Mouse (Mus musculus) limb, embryonic 15.5 days (tissue): Measurements from ENCODE around the gene Dop1b. TPM values are rescaled to one million over a fixed set of nuclear protein-coding genes. Genes with fewer than 3 reads are reported as not detected.
"Not testable (repeated sequence)": the region's sequence is repeated elsewhere in the genome, so short reads cannot be mapped to it uniquely, and the experiment has no call there.

Experiments
- ATAC-seq: fragments of 200-750 bp; cut with Nextera tagmentation; 2 replicates; pipeline ENCODE4 v1.8.0; 2017; ENCODE audit warnings: low read depth, moderate TSS enrichment; ENCODE audit not compliant: insufficient number of reproducible peaks, low FRiP score, low TSS enrichment
- H3K27ac ChIP-seq: fragments of 300-500 bp; sonication (generic); 2 replicates; pipeline ENCODE4 v1.5.1; 2015; ENCODE audit warnings: moderate library complexity, mild to moderate bottlenecking, inconsistent platforms
- H3K27me3 ChIP-seq: fragments of 300-500 bp; sonication (generic); 2 replicates; pipeline ENCODE4 v1.6.1; 2015; ENCODE audit warnings: inconsistent platforms
- H3K36me3 ChIP-seq: fragments of 300-500 bp; sonication (generic); 2 replicates; pipeline ENCODE4 v1.6.1; 2015; ENCODE audit warnings: inconsistent platforms
- H3K4me1 ChIP-seq: fragments of 300-500 bp; sonication (generic); 2 replicates; pipeline ENCODE4 v1.6.1; 2015; ENCODE audit warnings: inconsistent platforms
- H3K4me2 ChIP-seq: fragments of 300-500 bp; sonication (generic); 2 replicates; pipeline ENCODE4 v1.6.1; 2015; ENCODE audit warnings: mild to moderate bottlenecking, inconsistent platforms
- H3K4me3 ChIP-seq: fragments of 300-500 bp; sonication (generic); 2 replicates; pipeline ENCODE4 v1.5.1; 2015; ENCODE audit warnings: mild to moderate bottlenecking, inconsistent platforms
- H3K9ac ChIP-seq: fragments of 300-500 bp; sonication (generic); 2 replicates; pipeline ENCODE4 v1.6.1; 2015; ENCODE audit warnings: inconsistent platforms
- H3K9me3 ChIP-seq: fragments of 300-500 bp; sonication (generic); 2 replicates; pipeline ENCODE4 v1.6.1; 2016; ENCODE audit warnings: inconsistent platforms
- WGBS: fragments of 180-500 bp; shearing (Covaris S2); methylation state at CpG from one replicate; pipeline ENCODE4 v1.1.7; 2015; 5-methylcytosine and 5-hydroxymethylcytosine counted together
- polyA plus RNA-seq: library from polyadenylated mRNA; unstranded; fragments of >200 nt; fragmentation: Nextera tagmentation; extraction: Ambion mirVana; gene quantifications from 2 replicates; pipeline ENCODE4 v1.2.1, GENCODE M21; 2015

Dop1b gene
- polyA plus RNA-seq, 1 experiment from 2014 or later, result 15.0 TPM

- WGBS, result 89% methylated on average over 6 of the region's 6 CpGs
- H3K36me3 ChIP-seq, result peaks cover 13% of the 10 kb centered on the region; the same call in 1 of the 2 replicates
- H3K4me3 ChIP-seq, result no peak overlapping the region
- H3K4me2 ChIP-seq, result no peak overlapping the region
- 0 out of 2 replicates have a peak overlapping the region, but pooled peaks have one; percentile 54 for H3K27ac ChIP-seq
- peaks cover 17% of the 10 kb centered on the region for H3K4me1 ChIP-seq
- H3K27me3 ChIP-seq, result no peaks in the 10 kb centered on the region
- ATAC-seq, result no peak
- H3K9me3 ChIP-seq, result 0 out of 2 replicates have a peak, but pooled peaks cover 3% of the 10 kb centered on the region
- H3K9ac ChIP-seq, result no peak overlapping the region
Observed at GRCm38 (mm10) chr16:93807167-93807566, 95.5 kb downstream of the Dop1b start.

- Histone ChIP-seq H3K27me3 (no peaks in the 10 kb centered on the region), H3K9me3 (0 out of 2 replicates have a peak, but pooled peaks cover 3% of the 10 kb centered on the region), H3K4me3 (no peak overlapping the region), H3K4me2 (no peak overlapping the region), H3K9ac (no peak overlapping the region), H3K36me3 (peaks cover 16% of the 10 kb centered on the region; the same call in 1 of the 2 replicates), H3K4me1 (peaks cover 17% of the 10 kb centered on the region), H3K27ac (peak overlapping the region; percentile 54)
- peak; percentile 79 for ATAC-seq
- 10% methylated on average over 8 of the region's 8 CpGs for WGBS
Observed at GRCm38 (mm10) chr16:93807961-93808554, 96.4 kb downstream of the Dop1b start.

- Histone ChIP-seq H3K9me3 (0 out of 2 replicates have a peak, but pooled peaks cover 3% of the 10 kb centered on the region), H3K4me1 (peaks cover 5% of the 10 kb centered on the region), H3K4me3 (no peak overlapping the region), H3K27me3 (no peaks in the 10 kb centered on the region), H3K27ac (peak overlapping the region; percentile 60), H3K9ac (no peak overlapping the region), H3K36me3 (peaks cover 9% of the 10 kb centered on the region; the same call in 1 of the 2 replicates), H3K4me2 (0 out of 2 replicates have a peak overlapping the region, but pooled peaks have one; percentile 0)
- 55% methylated on average over 20 of the region's 20 CpGs for whole genome bisulfite sequencing
- no peak for ATAC-seq
Observed at GRCm38 (mm10) chr16:93815856-93816736, 104.4 kb downstream of the Dop1b start.

GRCm38 (mm10) chr16:93816861-93817260, 105.2 kb downstream of the Dop1b start:
- 59% methylated on average over 7 of the region's 7 CpGs for WGBS
- Histone ChIP-seq H3K9ac (no peak overlapping the region), H3K4me3 (no peak overlapping the region), H3K36me3 (0 out of 2 replicates have a peak, but pooled peaks cover 3% of the 10 kb centered on the region), H3K4me2 (no peak overlapping the region), H3K27ac (no peak overlapping the region), H3K4me1 (peaks cover 5% of the 10 kb centered on the region), H3K27me3 (no peaks in the 10 kb centered on the region), H3K9me3 (0 out of 2 replicates have a peak, but pooled peaks cover 2% of the 10 kb centered on the region)
- no peak for ATAC-seq

- no peak for ATAC-seq
- Histone ChIP-seq H3K27me3 (no peaks in the 10 kb centered on the region), H3K4me2 (no peak overlapping the region), H3K9me3 (no peaks in the 10 kb centered on the region), H3K4me3 (no peak overlapping the region), H3K4me1 (peaks cover 5% of the 10 kb centered on the region), H3K36me3 (0 out of 2 replicates have a peak, but pooled peaks cover 2% of the 10 kb centered on the region), H3K9ac (no peak overlapping the region), H3K27ac (no peak overlapping the region)
- WGBS, result 65% methylated on average over 5 of the region's 5 CpGs
Observed at GRCm38 (mm10) chr16:93817371-93817770, 105.7 kb downstream of the Dop1b start.

- H3K27me3 ChIP-seq, result no peaks in the 10 kb centered on the region
- no peak overlapping the region for H3K9ac ChIP-seq
- no peak overlapping the region for H3K27ac ChIP-seq
- ATAC-seq, result no peak
- H3K36me3 ChIP-seq, result no peaks in the 10 kb centered on the region
- H3K4me3 ChIP-seq, result no peak overlapping the region
- peaks cover 5% of the 10 kb centered on the region for H3K4me1 ChIP-seq
- no peak overlapping the region for H3K4me2 ChIP-seq
- H3K9me3 ChIP-seq, result peaks cover 6% of the 10 kb centered on the region; the same call in 1 of the 2 replicates
- WGBS, result 10% methylated on average over 12 of the region's 12 CpGs
Observed at GRCm38 (mm10) chr16:93818691-93819324, 107.1 kb downstream of the Dop1b start.

- no peaks in the 10 kb centered on the region for H3K36me3 ChIP-seq
- H3K4me3 ChIP-seq, result no peak overlapping the region
- whole genome bisulfite sequencing, result 52% methylated on average over 4 of the region's 4 CpGs
- peaks cover 5% of the 10 kb centered on the region for H3K4me1 ChIP-seq
- no peak overlapping the region for H3K4me2 ChIP-seq
- no peak overlapping the region for H3K27ac ChIP-seq
- ATAC-seq, result no peak
- peaks cover 7% of the 10 kb centered on the region; the same call in 1 of the 2 replicates for H3K9me3 ChIP-seq
- H3K9ac ChIP-seq, result no peak overlapping the region
- H3K27me3 ChIP-seq, result no peaks in the 10 kb centered on the region
Observed at GRCm38 (mm10) chr16:93819325-93819696, 107.6 kb downstream of the Dop1b start.

GRCm38 (mm10) chr16:93820040-93820439, 108.3 kb downstream of the Dop1b start:
- Histone ChIP-seq H3K4me2 (no peak overlapping the region), H3K27me3 (no peaks in the 10 kb centered on the region), H3K4me3 (no peak overlapping the region), H3K9ac (no peak overlapping the region), H3K4me1 (peaks cover 5% of the 10 kb centered on the region), H3K9me3 (peaks cover 7% of the 10 kb centered on the region; the same call in 1 of the 2 replicates), H3K27ac (no peak overlapping the region), H3K36me3 (no peaks in the 10 kb centered on the region)
- no peak for ATAC-seq
- whole genome bisulfite sequencing, result 94% methylated on average over 1 of the region's 1 CpGs

GRCm38 (mm10) chr16:93821706-93822105, 110.0 kb downstream of the Dop1b start:
- Histone ChIP-seq H3K9me3 (peaks cover 7% of the 10 kb centered on the region; the same call in 1 of the 2 replicates), H3K27me3 (no peaks in the 10 kb centered on the region), H3K4me2 (no peak overlapping the region), H3K36me3 (no peaks in the 10 kb centered on the region), H3K4me3 (no peak overlapping the region), H3K4me1 (no peaks in the 10 kb centered on the region), H3K27ac (no peak overlapping the region), H3K9ac (no peak overlapping the region)
- 84% methylated on average over 3 of the region's 3 CpGs for whole genome bisulfite sequencing
- ATAC-seq, result no peak

- H3K27me3 ChIP-seq, H3K9ac ChIP-seq, H3K36me3 ChIP-seq, H3K9me3 ChIP-seq, H3K27ac ChIP-seq, H3K4me2 ChIP-seq, ATAC-seq, H3K4me1 ChIP-seq, H3K4me3 ChIP-seq: not testable (repeated sequence)
- WGBS, result 74% methylated on average over 5 of the region's 8 CpGs
Observed at GRCm38 (mm10) chr16:93822433-93823225, 110.9 kb downstream of the Dop1b start.

- 84% methylated on average over 4 of the region's 4 CpGs for WGBS
- Histone ChIP-seq H3K27ac (no peak overlapping the region), H3K27me3 (no peaks in the 10 kb centered on the region), H3K9me3 (peaks cover 7% of the 10 kb centered on the region; the same call in 1 of the 2 replicates), H3K4me3 (no peak overlapping the region), H3K4me2 (no peak overlapping the region), H3K9ac (no peak overlapping the region), H3K36me3 (no peaks in the 10 kb centered on the region), H3K4me1 (no peaks in the 10 kb centered on the region)
- ATAC-seq, result no peak
Observed at GRCm38 (mm10) chr16:93824799-93825198, 113.1 kb downstream of the Dop1b start.
